ENCODE assay signal across 8 mouse cellular contexts in the genomic region with DNA sequence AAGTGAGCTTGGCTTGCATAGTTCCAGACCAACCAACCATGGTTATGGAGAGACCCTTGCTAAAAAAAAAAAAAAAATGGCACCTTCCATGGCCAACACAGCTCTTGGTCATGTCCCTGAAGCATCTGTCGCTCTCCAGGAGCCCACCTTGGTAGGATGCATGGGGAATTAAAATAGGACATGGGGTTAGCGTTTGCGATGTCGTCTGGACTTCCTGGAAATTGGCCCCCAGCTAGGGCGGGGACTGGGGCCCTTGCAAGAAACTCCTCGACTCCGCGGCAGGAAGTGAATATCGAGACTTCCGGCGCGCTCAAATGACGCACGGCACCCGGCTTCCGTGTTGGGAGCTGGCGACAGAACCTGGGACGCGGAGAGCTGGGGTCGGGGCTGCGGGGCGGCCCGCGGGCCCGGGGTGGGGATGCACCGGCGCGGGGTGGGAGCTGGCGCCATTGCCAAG. TPM values are rescaled to one million over a fixed set of nuclear protein-coding genes. Genes with fewer than 3 reads are reported as not detected.
DNase-seq lines count a peak whose midpoint lies in the region; ATAC-seq and TF ChIP-seq lines count a peak whose summit lies in the region.

Gene Snf8, plus strand, starts transcription at position 290 of the 457 bp plus-strand sequence.

- H3K4me1 ChIP-seq in bone marrow macrophage, adult 2 months (ENCODE audit: control insufficient read depth, insufficient read depth, low read length), result peaks cover 8% of the 10 kb centered on the region
- H3K4me1 ChIP-seq in embryonic fibroblast, embryonic 13.5 days (ENCODE audit: control insufficient read depth, insufficient read depth, low read length), result peaks cover 3% of the 10 kb centered on the region; the same call in 1 of the 2 replicates
- peaks cover 11% of the 10 kb centered on the region for H3K4me1 ChIP-seq in heart, embryonic 10.5 days
- H3K4me1 ChIP-seq in kidney, embryonic 15.5 days, result peaks cover 16% of the 10 kb centered on the region

- WGBS in heart, embryonic 10.5 days, result under 1% methylated on average over 29 of the region's 29 CpGs
- under 1% methylated on average over 29 of the region's 29 CpGs for WGBS in kidney, embryonic 15.5 days

- TF ChIP-seq POLR2A in bone marrow macrophage, adult 2 months (IDR thresholded peaks at IDR 0.05; ENCODE audit: borderline replicate concordance, low read depth, low read length), result no peak; the same call in 1 of the 2 replicates
- peak; percentile 60 for TF ChIP-seq POLR2A in embryonic fibroblast, embryonic 13.5 days (IDR thresholded peaks at IDR 0.05; ENCODE audit: low read depth, low read length)

- no peaks in the 10 kb centered on the region for H3K27me3 ChIP-seq in heart, embryonic 10.5 days (ENCODE audit: insufficient read depth, poor library complexity, severe bottlenecking)
- H3K27me3 ChIP-seq in kidney, embryonic 15.5 days, result 0 out of 2 replicates have a peak, but pooled peaks cover 3% of the 10 kb centered on the region

- peak within 1 kb of the TSS; percentile 88 for H3K4me3 ChIP-seq in bone marrow macrophage, adult 2 months (ENCODE audit: insufficient read depth, low read length)
- H3K4me3 ChIP-seq in embryonic fibroblast, embryonic 13.5 days (ENCODE audit: insufficient read depth, low read length), result peak within 1 kb of the TSS; percentile 88
- peak within 1 kb of the TSS; percentile 91 for H3K4me3 ChIP-seq in heart, embryonic 10.5 days
- H3K4me3 ChIP-seq in kidney, embryonic 15.5 days (replicated peaks), result peak within 1 kb of the TSS; percentile 64

- H3K36me3 ChIP-seq in heart, embryonic 10.5 days, result peaks cover 14% of the 10 kb centered on the region
- H3K36me3 ChIP-seq in kidney, embryonic 15.5 days, result peaks cover 28% of the 10 kb centered on the region

- DNase-seq in A20 (ENCODE audit: low read depth, low spot score), result peak; percentile 96
- DNase-seq in heart, embryonic 10.5 days (ENCODE audit: low spot score), result peak; percentile 97
- peak; percentile 93 for DNase-seq in liver
- peak; percentile 90 to 96 for DNase-seq in spleen, postnatal 4 days (ENCODE audit: low spot score in 2 of 2)

- H3K4me2 ChIP-seq in kidney, embryonic 15.5 days, result peak within 1 kb of the TSS; percentile 86

- no peak for TF ChIP-seq CTCF in bone marrow macrophage, adult 2 months (IDR thresholded peaks at IDR 0.05; ENCODE audit: low read depth, low read length)
- no peak for TF ChIP-seq CTCF in embryonic fibroblast, embryonic 13.5 days (IDR thresholded peaks at IDR 0.05; ENCODE audit: borderline replicate concordance, insufficient read depth, low read length)

- peak within 1 kb of the TSS; percentile 51 for H3K9ac ChIP-seq in kidney, embryonic 15.5 days

- H3K27ac ChIP-seq in bone marrow macrophage, adult 2 months (ENCODE audit: insufficient read depth, low read depth, low read length), result peak within 1 kb of the TSS; percentile 67
- peak within 1 kb of the TSS; percentile 96 for H3K27ac ChIP-seq in embryonic fibroblast, embryonic 13.5 days (ENCODE audit: insufficient read depth, low read length)
- H3K27ac ChIP-seq in heart, embryonic 10.5 days, result peak within 1 kb of the TSS; percentile 91
- peak within 1 kb of the TSS; percentile 72 for H3K27ac ChIP-seq in kidney, embryonic 15.5 days

- no peaks in the 10 kb centered on the region for H3K9me3 ChIP-seq in heart, embryonic 10.5 days
- no peaks in the 10 kb centered on the region for H3K9me3 ChIP-seq in kidney, embryonic 15.5 days (replicated peaks)

- peak; percentile 74 for ATAC-seq in kidney, embryonic 15.5 days (replicated peaks; ENCODE audit: low FRiP score)
- ATAC-seq in monocyte, adult 5-6 weeks (replicated peaks; ENCODE audit: insufficient number of reproducible peaks, low FRiP score, low TSS enrichment, poor library complexity, severe bottlenecking), result peak; percentile 98

RNA-seq across cellular contexts. Expression of gene Snf8, which starts in this region (rescaled TPM):
- polyA plus RNA-seq in bone marrow macrophage, adult 2 months (2012; ENCODE audit: insufficient read depth, insufficient read length, missing spikeins), result 81.3 and 91.8 TPM in 2 replicates
- polyA plus RNA-seq in embryonic fibroblast, embryonic 13.5 days (2011; ENCODE audit: insufficient read length, low read depth, missing spikeins), result 68.4 and 71.9 TPM in 2 replicates
- polyA plus RNA-seq in heart, embryonic 10.5 days (2016; fragmentation: Nextera tagmentation; extraction: Ambion mirVana), result 88.3 and 102 TPM in 2 replicates
- polyA plus RNA-seq in kidney, embryonic 15.5 days (2015; fragmentation: Nextera tagmentation; extraction: Ambion mirVana), result 98.3 and 99.0 TPM in 2 replicates
- total RNA-seq in monocyte, adult 5-6 weeks (2017), result 66.0 to 93.9 TPM (median 80.9 TPM) in 3 replicates

Comparison
In these comparisons a context has a peak if more than half of its experiments do, and no peak if none do; other contexts are left out.
1. Peak in every context shown above with its lines: DNase-seq, ATAC-seq, H3K4me3 ChIP-seq and H3K27ac ChIP-seq.